Mouse (Mus musculus) erythroblast, embryonic 14.5 days (primary cell): ENCODE data around the gene Hoxa2. TPM values are rescaled to one million over a fixed set of nuclear protein-coding genes. Genes with fewer than 3 reads are reported as not detected.

Source experiments
- H3K27me3 ChIP-seq: 2 replicates; pipeline ENCODE4 v1.6.1; 2012; ENCODE audit warnings: inconsistent platforms; ENCODE audit not compliant: control insufficient read depth
- H3K36me3 ChIP-seq: 2 replicates; pipeline ENCODE4 v1.6.1; 2012; ENCODE audit warnings: mild to moderate bottlenecking, inconsistent platforms; ENCODE audit not compliant: control insufficient read depth
- H3K4me1 ChIP-seq: 2 replicates; pipeline ENCODE4 v1.6.1; 2012; ENCODE audit warnings: inconsistent platforms; ENCODE audit not compliant: control insufficient read depth
- H3K4me3 ChIP-seq: replicated peaks from 2 replicates; pipeline ENCODE3; 2012; ENCODE audit warnings: moderate library complexity, mild to moderate bottlenecking, inconsistent platforms
- H3K9me3 ChIP-seq: 2 replicates; pipeline ENCODE4 v1.6.1; 2012; ENCODE audit warnings: low read length, inconsistent platforms, mixed read lengths; ENCODE audit not compliant: control insufficient read depth
- GATA1 ChIP-seq: IDR thresholded peaks from 2 replicates; pipeline ENCODE4 v1.6.1; 2012; ENCODE audit warnings: low read length, inconsistent platforms, mixed read lengths
- TAL1 ChIP-seq: IDR thresholded peaks from 3 replicates; pipeline ENCODE4 v1.6.1; 2012; ENCODE audit warnings: low read length, inconsistent platforms, mixed read lengths
- polyA plus RNA-seq: library from polyadenylated mRNA; stranded (reverse); fragments of >175 nt; gene quantifications from 2 replicates; pipeline ENCODE4 v1.2.3, GENCODE M21; 2012

The Hoxa2 gene
- not detected in 2 replicates for polyA plus RNA-seq

DNA sequence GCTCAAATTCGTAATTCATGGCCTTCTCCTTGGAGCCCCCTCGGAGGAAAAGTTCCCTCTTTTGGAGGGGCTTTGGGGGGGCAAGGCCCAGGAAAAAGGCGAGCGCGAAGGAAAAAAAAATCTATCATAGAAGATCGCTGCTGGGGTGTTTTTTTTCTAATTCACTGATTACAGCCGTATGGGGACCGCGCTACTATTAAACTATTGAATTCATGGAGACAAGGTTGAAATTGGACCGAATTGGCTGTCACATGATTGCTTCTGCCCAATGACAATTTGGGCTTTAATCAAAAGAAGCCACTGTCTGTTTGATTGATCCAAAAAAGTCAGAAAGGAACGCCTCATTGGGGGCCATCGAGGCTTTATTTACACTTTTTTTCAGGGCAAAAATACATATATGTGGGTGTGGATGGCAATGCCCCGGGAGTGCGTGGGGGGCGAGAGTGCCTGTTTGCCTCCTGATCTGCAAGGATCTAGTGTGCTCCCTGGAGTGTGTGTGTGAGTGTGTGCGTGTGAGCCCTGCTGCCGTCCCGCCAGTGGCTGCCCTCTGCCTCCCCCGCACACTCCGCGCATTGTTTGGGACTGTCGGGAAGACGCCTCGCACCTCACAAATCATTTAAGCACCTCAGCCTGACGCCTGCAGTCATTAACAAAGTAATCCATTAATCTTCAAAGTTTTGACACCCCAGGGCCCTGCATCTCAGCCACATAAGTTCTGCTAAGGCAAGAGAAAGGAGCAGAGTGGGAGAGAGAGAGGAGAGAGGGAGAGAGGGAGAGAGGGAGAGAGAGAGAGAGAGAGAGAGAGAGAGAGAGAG, at the start of gene Hoxa2:
Gene Hoxa2, minus strand, starts transcription at position 206 of the 815 bp plus-strand sequence.
- peaks cover 100% of the 10 kb centered on the region for H3K27me3 ChIP-seq
- H3K36me3 ChIP-seq, result no peaks in the 10 kb centered on the region
- no peaks in the 10 kb centered on the region for H3K4me1 ChIP-seq
- TF ChIP-seq TAL1 (no peak), GATA1 (no peak)
- H3K4me3 ChIP-seq, result no peak within 1 kb of the TSS
- H3K9me3 ChIP-seq, result no peaks in the 10 kb centered on the region

DNA sequence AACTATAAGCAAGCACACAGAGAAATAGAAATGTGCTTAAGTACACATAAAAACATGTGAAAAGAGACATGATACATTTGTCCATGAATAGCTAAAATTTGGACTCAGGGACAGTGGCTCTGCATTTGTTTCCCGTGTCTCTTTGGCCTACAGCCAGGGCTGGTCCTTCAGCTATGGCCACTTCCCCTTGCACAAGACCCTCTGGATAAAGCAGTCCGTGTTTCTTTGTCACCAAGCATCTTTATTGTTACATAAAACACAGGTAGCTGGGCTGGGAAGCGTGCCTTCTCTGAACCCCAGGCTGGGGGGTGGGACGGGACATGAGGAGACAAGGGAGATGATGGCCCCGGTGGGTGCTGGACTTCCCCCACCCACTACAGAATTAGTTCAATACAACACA, 49.6 kb upstream of the Hoxa2 start:
- Histone ChIP-seq H3K4me1 (no peaks in the 10 kb centered on the region), H3K4me3 (no peak overlapping the region), H3K27me3 (peaks cover 100% of the 10 kb centered on the region), H3K9me3 (no peaks in the 10 kb centered on the region; the same call in 1 of the 2 replicates), H3K36me3 (no peaks in the 10 kb centered on the region)
- TF ChIP-seq TAL1 (no peak), GATA1 (no peak)

DNA sequence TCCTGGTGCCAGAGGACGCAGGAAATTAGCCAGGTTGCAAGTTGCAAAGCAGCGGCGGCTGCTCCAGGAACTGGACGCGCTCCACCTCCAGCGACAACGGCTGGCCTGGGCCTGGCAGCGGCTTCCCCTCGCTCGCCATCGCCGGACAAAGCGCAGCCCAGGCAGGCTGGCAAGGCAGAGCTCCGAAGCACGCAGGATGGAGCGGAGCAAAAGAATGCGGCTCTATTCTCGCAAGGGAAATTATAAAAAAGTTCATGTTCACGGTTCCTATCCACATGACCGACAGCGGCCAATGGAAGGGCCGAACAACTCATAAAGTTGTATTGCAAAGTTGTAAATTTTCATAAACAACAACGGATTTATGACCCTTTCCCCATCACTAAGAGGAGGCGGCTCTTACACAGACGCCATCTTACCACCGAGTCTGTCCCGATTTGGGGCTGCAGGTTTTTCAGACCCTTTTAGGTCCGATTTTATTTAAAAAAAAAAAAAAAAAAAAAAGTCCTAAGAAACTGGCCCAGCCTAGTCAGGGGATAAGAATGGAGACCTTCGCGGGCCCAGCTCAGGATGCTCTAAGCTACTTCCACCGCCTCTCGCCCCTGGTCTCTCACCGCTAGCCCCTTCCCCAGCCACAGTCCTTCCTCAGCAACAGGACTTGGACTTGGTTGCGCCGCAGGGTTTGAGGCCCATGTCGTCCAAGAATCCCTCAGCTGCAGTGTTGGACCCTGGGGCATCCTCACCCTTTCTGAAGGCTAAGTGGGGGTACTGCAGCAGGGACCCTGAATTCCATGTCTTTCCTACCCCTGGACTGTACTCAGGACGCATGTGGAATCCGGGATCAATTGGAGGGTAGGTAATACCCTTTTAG, 48.7 kb upstream of the Hoxa2 start, which contains the start of the genes Hoxa3 and Gm28308:
Gene Hoxa3, minus strand, starts transcription at position 218 of the 868 bp plus-strand sequence.
Gene Gm28308, minus strand, starts transcription at position 221 of the 868 bp plus-strand sequence.
- H3K36me3 ChIP-seq, result no peaks in the 10 kb centered on the region
- no peaks in the 10 kb centered on the region; the same call in 1 of the 2 replicates for H3K9me3 ChIP-seq
- H3K4me3 ChIP-seq, result no peak within 1 kb of the TSS
- no peaks in the 10 kb centered on the region for H3K4me1 ChIP-seq
- H3K27me3 ChIP-seq, result peaks cover 100% of the 10 kb centered on the region
- no peak for TF ChIP-seq GATA1
- no peak for TF ChIP-seq TAL1

DNA sequence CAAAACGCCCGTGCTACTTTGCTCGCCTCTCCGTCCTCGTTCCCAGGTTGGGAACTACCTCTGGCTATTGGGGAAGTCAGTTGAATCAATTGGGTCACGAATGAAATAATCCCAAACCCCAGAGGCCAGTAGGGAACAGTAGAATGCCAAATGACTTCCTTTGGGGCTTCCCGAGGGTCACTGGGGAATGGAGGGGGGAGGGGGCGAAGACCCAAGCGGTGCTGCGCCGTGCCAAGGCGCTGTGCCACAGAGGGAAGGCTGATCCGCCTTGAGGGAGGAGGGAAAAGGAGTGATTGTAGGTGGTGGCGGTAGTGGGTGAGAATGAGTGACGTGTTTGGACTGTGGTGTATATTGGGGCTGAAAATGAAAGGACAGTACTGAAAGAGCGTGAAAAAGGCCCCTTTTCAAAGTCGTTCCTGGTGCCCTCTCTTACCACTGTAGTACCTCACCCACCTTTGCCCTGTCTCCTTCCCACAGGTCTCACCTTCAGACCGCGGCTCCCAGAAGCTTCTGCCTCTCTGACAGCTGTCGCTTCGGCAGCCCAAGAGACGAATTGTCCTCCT, 48.0 kb upstream of the Hoxa2 start:
- H3K36me3 ChIP-seq, result no peaks in the 10 kb centered on the region
- no peak for TF ChIP-seq TAL1
- no peak for TF ChIP-seq GATA1
- no peak overlapping the region for H3K4me3 ChIP-seq
- no peaks in the 10 kb centered on the region; the same call in 1 of the 2 replicates for H3K9me3 ChIP-seq
- no peaks in the 10 kb centered on the region for H3K4me1 ChIP-seq
- peaks cover 100% of the 10 kb centered on the region for H3K27me3 ChIP-seq

DNA sequence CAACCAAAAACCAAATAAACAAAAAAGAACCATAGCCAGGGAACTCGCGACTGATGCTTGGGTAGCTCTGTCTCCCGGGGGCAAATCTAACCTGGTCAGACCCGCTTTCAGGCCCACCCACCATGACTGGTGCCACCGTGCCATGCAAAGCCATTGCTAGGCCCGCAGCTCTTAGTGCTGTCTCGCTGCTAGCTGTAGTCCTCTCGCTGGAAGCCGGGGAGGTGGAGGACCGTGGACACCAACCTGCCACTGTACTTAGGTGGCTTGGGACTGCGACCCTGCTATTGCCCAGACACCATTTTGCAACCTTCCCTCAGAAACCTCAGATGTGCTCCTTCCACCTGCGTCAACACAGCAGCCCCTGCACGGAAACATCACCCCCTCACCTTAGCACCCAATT, 47.3 kb upstream of the Hoxa2 start:
- peaks cover 100% of the 10 kb centered on the region for H3K27me3 ChIP-seq
- H3K4me1 ChIP-seq, result no peaks in the 10 kb centered on the region
- TF ChIP-seq GATA1 (no peak), TAL1 (no peak)
- H3K36me3 ChIP-seq, result no peaks in the 10 kb centered on the region
- no peak overlapping the region for H3K4me3 ChIP-seq
- H3K9me3 ChIP-seq, result no peaks in the 10 kb centered on the region; the same call in 1 of the 2 replicates

DNA sequence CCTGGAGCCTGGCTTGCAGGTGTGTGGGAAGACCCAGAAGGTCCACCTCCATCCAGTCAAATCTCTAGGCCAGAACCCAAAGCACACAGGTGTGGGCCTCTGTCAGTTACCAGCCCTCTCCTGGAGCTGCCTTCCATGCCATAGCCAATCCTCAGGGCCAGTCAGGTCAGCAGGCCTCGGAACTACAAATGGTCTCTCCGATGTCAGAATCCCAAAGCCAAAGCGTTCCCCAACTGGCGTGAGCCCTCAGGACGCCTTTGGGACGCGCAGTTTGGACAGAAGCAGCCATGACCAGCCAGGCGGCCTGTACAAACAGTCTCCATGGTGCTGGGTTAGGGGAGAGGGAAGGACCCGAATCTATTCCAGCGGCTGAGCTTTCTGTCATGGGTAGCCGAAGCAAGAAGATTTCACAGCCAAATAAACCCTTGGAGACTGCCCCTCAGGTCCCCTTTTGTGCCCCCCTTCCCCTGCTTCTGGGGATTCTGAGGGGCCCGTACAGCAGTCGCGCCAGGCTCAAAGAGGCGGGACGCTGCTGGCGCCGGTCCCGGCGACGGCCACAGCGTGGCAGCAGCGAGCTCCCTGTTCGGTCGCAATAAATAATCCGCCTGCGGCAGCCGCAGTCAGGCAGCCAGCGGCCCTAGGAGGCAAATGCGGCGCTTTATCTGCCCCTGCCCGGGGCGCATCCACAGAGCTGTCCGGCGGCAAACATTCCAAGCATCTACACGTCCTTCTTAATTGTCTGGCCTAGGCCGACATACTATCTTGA, 46.7 kb upstream of the Hoxa2 start:
- TF ChIP-seq TAL1 (no peak), GATA1 (no peak)
- Histone ChIP-seq H3K4me1 (no peaks in the 10 kb centered on the region), H3K9me3 (no peaks in the 10 kb centered on the region; the same call in 1 of the 2 replicates), H3K36me3 (no peaks in the 10 kb centered on the region), H3K27me3 (peaks cover 100% of the 10 kb centered on the region), H3K4me3 (no peak overlapping the region)

DNA sequence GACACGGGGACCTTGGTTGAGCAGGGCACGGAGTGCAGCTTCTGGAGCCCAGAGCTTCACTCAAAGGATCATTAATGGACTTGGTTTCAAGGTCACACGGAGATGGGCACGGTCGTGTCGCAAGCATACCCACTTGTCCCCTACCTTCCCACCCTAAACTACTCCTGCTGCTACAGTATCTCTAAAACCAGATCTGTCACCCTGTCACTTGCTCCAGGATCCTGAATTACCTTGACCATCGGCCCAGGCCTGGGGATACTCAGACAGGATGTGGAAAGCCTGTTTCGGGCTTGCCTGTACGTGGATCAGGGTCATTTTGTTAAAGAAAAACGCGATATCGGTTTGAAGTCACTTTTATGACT, 45.0 kb upstream of the Hoxa2 start:
- H3K9me3 ChIP-seq, result no peaks in the 10 kb centered on the region; the same call in 1 of the 2 replicates
- TF ChIP-seq TAL1, result no peak
- TF ChIP-seq GATA1, result no peak
- no peaks in the 10 kb centered on the region for H3K36me3 ChIP-seq
- no peak overlapping the region for H3K4me3 ChIP-seq
- H3K4me1 ChIP-seq, result no peaks in the 10 kb centered on the region
- peaks cover 100% of the 10 kb centered on the region for H3K27me3 ChIP-seq
